Mouse (Mus musculus): ENCODE measurements around the gene Plcxd2. TPM values are rescaled to one million over a fixed set of nuclear protein-coding genes. Genes with fewer than 3 reads are reported as not detected.

Gene Plcxd2
- polyA plus RNA-seq, 1 experiment from 2014 or later: 1.1 TPM

DNA sequence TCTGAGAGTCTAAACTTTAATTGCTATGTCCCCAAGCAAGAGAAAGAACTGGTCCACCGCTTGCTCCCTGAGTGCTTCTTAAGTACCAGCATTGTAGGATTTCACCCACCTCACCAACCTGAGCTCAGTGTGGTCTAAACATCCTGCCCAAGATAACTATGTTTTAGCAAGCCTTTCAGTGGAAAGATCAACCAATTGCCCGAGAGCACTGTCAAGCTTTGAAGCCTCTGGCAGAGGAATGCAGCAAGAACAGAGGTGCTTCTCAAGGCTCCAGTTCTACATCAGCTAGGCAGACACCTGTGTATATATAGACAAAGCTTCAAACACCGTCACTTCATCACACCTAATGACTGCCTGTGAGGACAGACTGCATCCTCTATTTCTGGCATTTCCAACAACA lies 1.3 kb downstream of the Plcxd2 start:
- Histone ChIP-seq H3K36me3 (no peaks in the 10 kb centered on the region), H3K9me3 (replicated peaks) (no peaks in the 10 kb centered on the region), H3K27me3 (ENCODE audit: low read depth, poor library complexity, severe bottlenecking) (peaks cover 6% of the 10 kb centered on the region), H3K4me3 (no peak overlapping the region), H3K27ac (no peak overlapping the region), H3K4me1 (peaks cover 9% of the 10 kb centered on the region)
- 77% methylated on average over 3 of the region's 3 CpGs for WGBS
- no peak for DNase-seq (ENCODE audit: low spot score)

GRCm38 (mm10) chr16:46008036-46008605 lies 1.9 kb downstream of the Plcxd2 start:
- no peak for DNase-seq (ENCODE audit: low spot score)

GRCm38 (mm10) chr16:46006261-46006660 lies 3.8 kb downstream of the Plcxd2 start:
- H3K36me3 ChIP-seq: no peaks in the 10 kb centered on the region
- no peak overlapping the region for H3K4me3 ChIP-seq
- H3K4me1 ChIP-seq: peaks cover 9% of the 10 kb centered on the region
- 81% methylated on average over 10 of the region's 10 CpGs for WGBS
- H3K9me3 ChIP-seq (replicated peaks): no peaks in the 10 kb centered on the region
- H3K27ac ChIP-seq: no peak overlapping the region
- H3K27me3 ChIP-seq (ENCODE audit: low read depth, poor library complexity, severe bottlenecking): peaks cover 6% of the 10 kb centered on the region
- no peak for DNase-seq (ENCODE audit: low spot score)

More at GRCm38 (mm10) chr16:46008036-46008605, 1.9 kb downstream of the Plcxd2 start:
- H3K4me3 ChIP-seq: no peak overlapping the region
- H3K4me1 ChIP-seq: peaks cover 9% of the 10 kb centered on the region
- no peak overlapping the region for H3K27ac ChIP-seq
- WGBS: 86% methylated on average over 5 of the region's 5 CpGs
- peaks cover 6% of the 10 kb centered on the region for H3K27me3 ChIP-seq (ENCODE audit: low read depth, poor library complexity, severe bottlenecking)
- no peaks in the 10 kb centered on the region for H3K9me3 ChIP-seq (replicated peaks)
- H3K36me3 ChIP-seq: no peaks in the 10 kb centered on the region

- Histone ChIP-seq H3K4me3 (no peak overlapping the region), H3K36me3 (no peaks in the 10 kb centered on the region), H3K27me3 (ENCODE audit: low read depth, poor library complexity, severe bottlenecking) (no peaks in the 10 kb centered on the region), H3K4me1 (no peaks in the 10 kb centered on the region), H3K9me3 (replicated peaks) (no peaks in the 10 kb centered on the region), H3K27ac (no peak overlapping the region)
- 92% methylated on average over 10 of the region's 10 CpGs for WGBS
- DNase-seq (ENCODE audit: low spot score): no peak
Observed at GRCm38 (mm10) chr16:46001550-46002166, 8.4 kb downstream of the Plcxd2 start.

DNA sequence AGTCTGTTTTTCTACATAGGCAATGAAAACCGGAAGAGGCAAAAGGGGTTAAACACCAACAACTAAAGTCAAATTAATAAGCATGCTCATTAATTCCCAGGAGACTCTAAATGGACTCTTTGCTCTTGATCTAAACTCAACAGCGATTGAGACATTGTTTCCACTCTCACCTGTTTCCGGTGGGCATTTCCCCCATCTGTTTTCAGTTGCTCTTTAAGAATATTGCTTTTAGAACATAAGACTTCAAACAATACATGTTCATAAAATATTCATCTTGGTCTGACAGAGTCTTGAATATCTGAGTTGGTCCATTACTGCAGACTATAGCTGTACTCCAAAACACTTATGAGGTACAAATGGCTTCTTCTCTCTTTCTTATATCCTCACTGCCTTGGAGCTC lies 9.0 kb downstream of the Plcxd2 start:
- WGBS: 86% methylated on average over 3 of the region's 3 CpGs
- Histone ChIP-seq H3K27ac (no peak overlapping the region), H3K27me3 (ENCODE audit: low read depth, poor library complexity, severe bottlenecking) (no peaks in the 10 kb centered on the region), H3K4me3 (no peak overlapping the region), H3K36me3 (no peaks in the 10 kb centered on the region), H3K4me1 (no peaks in the 10 kb centered on the region), H3K9me3 (replicated peaks) (no peaks in the 10 kb centered on the region)
- DNase-seq (ENCODE audit: low spot score): no peak

DNA sequence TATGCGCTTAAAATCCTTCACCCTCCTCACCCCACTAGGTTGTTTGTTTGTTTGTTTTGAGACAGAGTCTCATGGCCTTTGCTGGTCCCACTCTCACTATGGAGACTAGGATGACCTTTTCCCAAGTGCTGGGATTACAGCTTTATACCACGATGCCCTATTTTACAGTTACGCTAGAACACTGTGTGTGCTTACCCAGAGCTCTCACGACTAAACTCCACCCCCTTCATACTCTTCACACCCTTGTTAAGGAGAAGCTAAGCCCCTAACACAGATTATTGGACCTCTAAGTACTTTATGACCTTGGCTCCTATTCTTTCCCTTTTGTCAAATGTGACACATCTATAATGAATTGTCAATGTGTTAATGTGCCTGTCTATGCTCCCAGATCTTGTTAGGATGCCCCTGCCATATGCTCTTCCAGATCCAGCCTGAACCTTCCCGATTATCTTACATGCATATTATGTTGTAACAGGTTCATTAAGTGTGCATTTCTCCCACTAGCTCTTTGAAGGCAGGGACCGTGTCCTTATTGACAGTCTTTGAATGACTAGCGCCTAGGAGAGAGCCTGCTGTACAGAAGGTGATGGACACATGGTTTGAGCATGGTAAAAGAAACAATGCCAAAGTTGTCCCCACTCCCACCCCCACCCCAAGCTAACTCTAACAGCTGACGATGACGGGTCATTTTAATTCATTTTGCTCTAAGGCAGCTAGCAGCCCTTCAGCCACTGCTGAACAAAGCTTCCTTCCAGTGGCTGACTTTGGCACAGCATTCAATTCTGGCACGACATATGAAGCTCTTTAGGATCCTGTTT lies 10.4 kb downstream of the Plcxd2 start:
- Histone ChIP-seq H3K4me3 (no peak overlapping the region), H3K27me3 (ENCODE audit: low read depth, poor library complexity, severe bottlenecking) (no peaks in the 10 kb centered on the region), H3K4me1 (no peaks in the 10 kb centered on the region), H3K36me3 (no peaks in the 10 kb centered on the region), H3K9me3 (replicated peaks) (no peaks in the 10 kb centered on the region), H3K27ac (no peak overlapping the region)
- WGBS: 75% methylated on average over 10 of the region's 10 CpGs
- no peak for DNase-seq (ENCODE audit: low spot score)

DNA sequence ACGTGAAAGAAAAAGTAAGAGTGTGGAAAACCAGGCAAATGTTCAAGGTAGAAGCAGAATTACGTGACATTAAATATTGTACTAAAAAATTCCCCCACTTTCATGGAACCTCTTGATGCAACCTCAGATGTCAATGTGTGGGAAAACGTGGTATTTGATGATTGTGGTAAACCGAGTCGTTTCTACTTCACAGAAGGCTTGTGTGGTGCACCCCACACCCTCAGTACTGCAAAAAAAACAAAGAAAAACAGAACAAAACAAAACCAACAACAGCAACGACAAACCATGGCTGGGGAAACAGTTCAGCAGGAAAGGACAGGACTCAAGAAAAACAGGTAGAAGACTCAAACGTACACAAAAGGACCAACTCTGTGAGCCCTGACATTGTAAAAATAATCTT lies 11.8 kb downstream of the Plcxd2 start:
- Histone ChIP-seq H3K4me3 (no peak overlapping the region), H3K4me1 (no peaks in the 10 kb centered on the region), H3K36me3 (no peaks in the 10 kb centered on the region), H3K27me3 (ENCODE audit: low read depth, poor library complexity, severe bottlenecking) (no peaks in the 10 kb centered on the region), H3K9me3 (replicated peaks) (no peaks in the 10 kb centered on the region), H3K27ac (no peak overlapping the region)
- 82% methylated on average over 7 of the region's 7 CpGs for WGBS
- DNase-seq (ENCODE audit: low spot score): no peak

DNA sequence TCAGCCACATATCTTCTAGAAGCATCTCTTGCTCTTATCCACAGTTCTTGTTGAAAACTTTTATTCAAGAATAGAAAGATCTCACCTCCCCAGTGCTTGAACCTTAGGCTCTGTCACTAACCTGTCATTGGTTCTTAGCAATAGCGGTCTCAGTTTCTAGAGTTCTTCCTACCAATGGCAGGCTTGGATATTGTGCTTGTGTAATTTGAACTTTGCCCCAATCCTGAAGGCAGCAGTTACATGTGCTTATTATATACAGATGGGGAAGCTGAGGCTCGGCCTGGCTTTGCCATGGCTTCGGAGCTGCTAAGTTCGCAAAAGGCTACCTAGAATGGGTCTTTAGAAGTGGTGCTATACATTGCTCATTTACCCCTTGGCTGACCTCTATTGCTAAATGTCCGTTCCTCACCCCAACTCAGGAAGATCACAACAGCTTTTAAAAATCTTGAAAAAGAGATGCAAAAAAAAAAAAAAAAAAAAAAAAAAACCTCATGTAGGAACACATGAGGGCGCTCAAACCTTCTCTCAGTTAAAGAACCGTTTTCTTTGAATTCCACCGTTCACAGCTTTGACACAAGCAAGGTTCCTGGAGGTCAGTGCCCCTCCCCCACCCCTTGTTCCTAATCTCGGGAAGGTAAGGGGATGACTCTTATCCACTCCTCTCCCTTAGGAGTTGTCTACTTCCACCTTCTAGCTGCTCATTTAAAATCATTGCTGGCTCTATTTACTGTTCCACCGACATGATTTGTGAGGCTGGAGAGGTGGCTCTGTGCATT lies 18.9 kb downstream of the Plcxd2 start:
- DNase-seq (ENCODE audit: low spot score): no peak
- H3K4me1 ChIP-seq: no peaks in the 10 kb centered on the region

DNA sequence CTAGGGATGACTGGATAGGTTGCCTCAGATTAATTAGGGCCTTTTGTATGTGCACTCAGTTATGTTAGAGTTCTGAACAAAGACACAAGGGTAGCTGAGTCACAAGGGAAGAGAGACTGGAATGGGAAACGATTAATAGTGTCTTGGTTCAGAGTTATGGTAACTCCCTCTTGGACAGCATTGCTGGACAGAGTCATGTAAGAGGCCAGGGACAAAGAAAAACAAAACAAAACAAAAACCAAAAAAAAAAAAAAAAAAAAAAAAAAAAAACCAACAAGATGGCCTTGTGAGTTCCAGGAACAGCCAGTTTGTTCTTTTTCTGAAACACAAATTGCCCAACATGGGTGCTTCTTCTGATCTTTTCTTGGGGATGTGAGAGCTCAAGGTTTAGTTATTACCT lies 23.8 kb downstream of the Plcxd2 start:
- WGBS: 97% methylated on average over 1 of the region's 1 CpGs
- H3K4me3 ChIP-seq: no peak overlapping the region
- no peaks in the 10 kb centered on the region for H3K9me3 ChIP-seq (replicated peaks)
- no peak overlapping the region for H3K27ac ChIP-seq
- H3K27me3 ChIP-seq (ENCODE audit: low read depth, poor library complexity, severe bottlenecking): no peaks in the 10 kb centered on the region
- no peaks in the 10 kb centered on the region for H3K36me3 ChIP-seq
- no peaks in the 10 kb centered on the region for H3K4me1 ChIP-seq
- no peak for DNase-seq (ENCODE audit: low spot score)

More for the DNA sequence above, 18.9 kb downstream of the Plcxd2 start:
- no peak overlapping the region for H3K27ac ChIP-seq
- H3K36me3 ChIP-seq: no peaks in the 10 kb centered on the region
- H3K27me3 ChIP-seq (ENCODE audit: low read depth, poor library complexity, severe bottlenecking): no peaks in the 10 kb centered on the region
- H3K4me3 ChIP-seq: no peak overlapping the region
- 46% methylated on average over 10 of the region's 10 CpGs for WGBS
- H3K9me3 ChIP-seq (replicated peaks): no peaks in the 10 kb centered on the region

DNA sequence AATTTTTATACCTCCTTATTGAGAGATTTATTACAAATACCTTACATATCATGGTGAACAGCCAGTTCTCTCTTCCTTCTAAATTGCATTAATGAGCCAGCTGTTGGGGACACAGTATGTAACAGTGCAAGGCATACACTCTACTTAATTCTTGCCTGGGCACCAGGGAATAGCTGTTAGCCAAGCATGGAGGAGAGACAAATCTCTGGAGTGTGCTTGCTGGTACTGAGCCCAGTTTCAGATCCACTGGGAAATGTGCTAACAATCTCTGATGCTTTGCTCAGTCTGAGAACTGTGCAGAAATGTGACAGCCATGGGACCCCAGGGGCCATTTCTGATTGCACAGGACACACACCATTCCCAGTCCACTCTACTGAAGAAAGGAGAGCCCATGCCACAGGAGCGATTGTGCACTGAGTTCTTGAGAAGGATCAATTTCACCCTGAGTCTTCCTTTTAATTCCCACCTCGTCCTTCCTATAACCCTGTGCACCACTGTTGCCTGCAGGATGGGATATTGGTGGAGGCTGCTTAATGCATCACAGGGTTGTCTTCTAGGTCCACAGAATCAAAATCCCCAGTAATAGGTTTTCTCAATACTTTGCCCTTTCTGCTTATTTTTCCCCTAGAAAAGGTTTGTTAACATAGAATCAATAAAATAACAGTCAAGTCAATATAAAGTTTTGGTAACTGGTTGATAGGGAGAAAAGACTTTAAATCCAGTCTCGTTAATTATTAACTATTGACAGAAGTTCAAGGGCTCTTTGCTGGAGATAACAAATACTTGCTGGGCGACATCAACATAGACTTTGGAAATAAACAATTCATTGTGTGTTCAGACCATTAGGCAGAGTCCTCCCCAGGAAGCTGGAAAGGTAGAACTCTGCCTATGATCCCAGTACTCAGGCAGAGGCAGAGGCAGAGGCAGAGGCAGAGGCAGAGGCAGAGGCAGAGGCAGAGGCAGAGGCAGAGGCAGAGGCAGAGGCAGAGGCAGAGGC lies 25.1 kb downstream of the Plcxd2 start:
- Histone ChIP-seq H3K4me1 (no peaks in the 10 kb centered on the region), H3K27me3 (ENCODE audit: low read depth, poor library complexity, severe bottlenecking) (no peaks in the 10 kb centered on the region), H3K4me3 (no peak overlapping the region), H3K36me3 (no peaks in the 10 kb centered on the region), H3K27ac (no peak overlapping the region), H3K9me3 (replicated peaks) (no peaks in the 10 kb centered on the region)
- DNase-seq (ENCODE audit: low spot score): no peak
- 84% methylated on average over 4 of the region's 4 CpGs for WGBS

DNA sequence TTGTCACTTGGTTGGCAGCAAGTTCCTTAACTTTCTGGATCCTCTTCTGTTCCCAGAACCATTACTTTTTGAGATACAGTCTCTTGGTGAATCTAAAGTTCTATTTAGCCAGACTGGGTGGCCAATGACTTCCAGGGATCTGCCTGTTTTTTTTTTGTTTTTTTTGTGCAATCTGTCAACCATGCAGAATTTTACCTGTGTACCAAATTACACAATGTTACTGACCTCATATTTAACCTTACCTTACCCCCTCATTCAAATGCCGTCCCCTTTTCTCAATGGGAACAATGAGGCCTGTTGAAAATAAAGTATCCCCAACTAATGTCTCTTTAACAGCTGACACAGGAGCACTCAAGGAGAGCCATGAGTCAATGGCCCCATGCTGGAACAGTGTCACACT lies 33.8 kb downstream of the Plcxd2 start:
- Histone ChIP-seq H3K27ac (no peak overlapping the region), H3K27me3 (ENCODE audit: low read depth, poor library complexity, severe bottlenecking) (no peaks in the 10 kb centered on the region), H3K9me3 (replicated peaks) (no peaks in the 10 kb centered on the region), H3K4me1 (no peaks in the 10 kb centered on the region), H3K4me3 (no peak overlapping the region), H3K36me3 (no peaks in the 10 kb centered on the region)
- no peak for DNase-seq (ENCODE audit: low spot score)
- 94% methylated on average over 1 of the region's 1 CpGs for WGBS
